Mouse (Mus musculus): ENCODE measurements around the gene Gm45717.
"Not testable (repeated sequence)": the region's sequence is repeated elsewhere in the genome, so short reads cannot be mapped to it uniquely, and the experiment has no call there.

Gene Gm45717

GRCm38 (mm10) chr7:140968710-140969109 lies 13.0 kb upstream of the Gm45717 start:
- DNase-seq (ENCODE audit: low read depth, low spot score) = not testable (repeated sequence)

GRCm38 (mm10) chr7:140967862-140968591 lies 12.3 kb upstream of the Gm45717 start:
- no peak for DNase-seq (ENCODE audit: low read depth, low spot score)

GRCm38 (mm10) chr7:140966921-140967320 lies 11.2 kb upstream of the Gm45717 start, which contains the start of gene Ifitm1:
Gene Ifitm1, plus strand, starts transcription at chr7:140967221.
- DNase-seq (ENCODE audit: low read depth, low spot score) = no peak

GRCm38 (mm10) chr7:140962733-140963132 lies 7.0 kb upstream of the Gm45717 start:
- DNase-seq (ENCODE audit: low read depth, low spot score) = no peak

GRCm38 (mm10) chr7:140961416-140961815 lies 5.7 kb upstream of the Gm45717 start:
- DNase-seq (ENCODE audit: low read depth, low spot score) = no peak

GRCm38 (mm10) chr7:140960026-140960425 lies 4.3 kb upstream of the Gm45717 start:
- no peak for DNase-seq (ENCODE audit: low read depth, low spot score)

GRCm38 (mm10) chr7:140959181-140959901 lies 3.6 kb upstream of the Gm45717 start:
- DNase-seq (ENCODE audit: low read depth, low spot score) = no peak

GRCm38 (mm10) chr7:140956556-140956869 lies 776 bp upstream of the Gm45717 start:
- DNase-seq (ENCODE audit: low read depth, low spot score) = no peak

GRCm38 (mm10) chr7:140955342-140955741 lies 395 bp downstream of the Gm45717 start:
- DNase-seq (ENCODE audit: low read depth, low spot score) = no peak

GRCm38 (mm10) chr7:140954733-140955071 lies 1.0 kb downstream of the Gm45717 start:
- no peak for DNase-seq (ENCODE audit: low read depth, low spot score)

GRCm38 (mm10) chr7:140953800-140954732 lies 1.7 kb downstream of the Gm45717 start:
- DNase-seq (ENCODE audit: low read depth, low spot score) = no peak

- no peak for DNase-seq (ENCODE audit: low read depth, low spot score)
These were observed 2.6 kb downstream of the Gm45717 start for GRCm38 (mm10) chr7:140953133-140953532.

- no peak for DNase-seq (ENCODE audit: low read depth, low spot score)
These were observed 3.3 kb downstream of the Gm45717 start for GRCm38 (mm10) chr7:140952441-140952840.

GRCm38 (mm10) chr7:140951765-140952164 lies 4.0 kb downstream of the Gm45717 start:
- no peak for DNase-seq (ENCODE audit: low read depth, low spot score)

GRCm38 (mm10) chr7:140951051-140951450 lies 4.7 kb downstream of the Gm45717 start:
- DNase-seq (ENCODE audit: low read depth, low spot score) = no peak

- DNase-seq (ENCODE audit: low read depth, low spot score) = no peak
These were observed 5.8 kb downstream of the Gm45717 start, which contains the start of gene Ifitm5 for GRCm38 (mm10) chr7:140949824-140950530. Gene Ifitm5, minus strand, starts transcription at chr7:140950291.

- no peak for DNase-seq (ENCODE audit: low read depth, low spot score)
These were observed 6.5 kb downstream of the Gm45717 start for GRCm38 (mm10) chr7:140949255-140949654.

GRCm38 (mm10) chr7:140948161-140948560 lies 7.6 kb downstream of the Gm45717 start:
- no peak for DNase-seq (ENCODE audit: low read depth, low spot score)

- no peak for DNase-seq (ENCODE audit: low read depth, low spot score)
These were observed 8.8 kb downstream of the Gm45717 start for GRCm38 (mm10) chr7:140946980-140947379.

GRCm38 (mm10) chr7:140946311-140946710 lies 9.4 kb downstream of the Gm45717 start:
- no peak for DNase-seq (ENCODE audit: low read depth, low spot score)

GRCm38 (mm10) chr7:140945247-140945646 lies 10.5 kb downstream of the Gm45717 start:
- no peak for DNase-seq (ENCODE audit: low read depth, low spot score)

Measured in retina, postnatal 7 days (tissue).